Mouse (Mus musculus) spleen, postnatal 4 days (tissue): ENCODE results near the gene Prpf4.

Experiments used
- DNase-seq, 2 experiments: peaks; one replicate each; pipeline ENCODE4 v3.0.0; 2022; ENCODE audit warnings: low spot score in 2 of 2

Gene Prpf4

GRCm38 (mm10) chr4:62408601-62409282, at the start of gene Prpf4, which contains the start of gene Cdc26:
Prpf4 (plus strand) TSS chr4:62408797.
Cdc26 (minus strand) TSS chr4:62408642.
- DNase-seq: peak; percentile 97

DNA sequence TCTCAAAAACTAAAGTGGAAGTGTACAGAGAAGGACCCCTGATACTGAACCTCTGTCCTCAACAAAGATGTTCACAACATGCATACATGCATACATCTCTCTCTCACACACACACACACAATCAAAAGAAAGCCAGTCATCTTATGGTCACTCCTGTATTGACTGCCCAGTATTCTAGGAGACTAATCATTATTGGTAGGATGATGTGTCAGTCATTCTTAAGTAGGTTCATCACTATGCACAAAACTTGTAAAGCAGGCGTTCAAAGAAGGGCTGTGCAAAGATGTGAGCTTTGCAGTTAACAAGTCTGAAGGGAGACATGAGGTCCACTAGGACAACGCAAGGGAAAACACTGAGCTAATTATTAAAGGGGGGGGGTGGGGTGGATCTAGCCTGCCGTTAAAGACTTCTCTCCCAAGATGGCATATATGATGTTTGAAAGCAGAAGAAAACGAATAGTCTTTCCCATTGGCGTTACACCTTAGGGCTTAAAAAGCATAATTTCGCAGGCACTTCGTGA, 49.3 kb upstream of the Prpf4 start:
- no peak for DNase-seq

- DNase-seq: peak; percentile 96 to 98
Observed at GRCm38 (mm10) chr4:62360088-62360804, 48.4 kb upstream of the Prpf4 start, which contains the start of the genes Fkbp15 and Slc31a1. Fkbp15 (minus strand) TSS chr4:62360548. Slc31a1 (plus strand) TSS chr4:62360727.

DNA sequence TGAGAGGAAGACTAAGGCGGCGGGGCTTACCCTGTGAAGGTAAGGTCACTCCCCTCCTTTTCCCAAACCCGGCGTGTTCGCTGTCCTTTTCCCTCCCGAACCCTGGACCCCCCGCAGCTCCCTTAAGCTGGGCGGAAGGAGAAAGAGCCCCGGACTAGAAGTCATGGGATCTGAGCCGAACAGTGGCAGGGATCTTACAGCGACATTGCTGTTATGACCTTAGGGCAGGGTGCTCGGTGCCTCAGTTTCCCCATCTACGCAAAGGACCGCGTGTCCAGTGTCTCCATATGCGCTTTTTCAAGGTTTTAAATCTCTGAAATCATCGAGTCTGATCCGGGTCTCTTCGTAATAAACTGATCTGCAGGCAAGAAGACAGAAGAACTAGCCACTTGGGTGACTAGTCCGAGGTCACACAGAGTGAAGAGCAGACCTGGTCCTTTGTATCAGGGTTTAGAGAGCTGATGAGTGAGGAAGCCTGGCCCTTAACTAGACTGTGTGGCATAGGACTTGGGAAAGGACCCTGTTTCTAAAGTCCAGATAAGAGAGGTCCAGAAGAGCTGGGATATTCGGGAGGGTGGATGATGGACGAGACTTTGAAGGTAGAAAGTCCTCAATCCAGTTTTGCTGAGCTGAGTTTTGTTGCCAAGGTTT, 47.7 kb upstream of the Prpf4 start:
- DNase-seq: no peak

DNA sequence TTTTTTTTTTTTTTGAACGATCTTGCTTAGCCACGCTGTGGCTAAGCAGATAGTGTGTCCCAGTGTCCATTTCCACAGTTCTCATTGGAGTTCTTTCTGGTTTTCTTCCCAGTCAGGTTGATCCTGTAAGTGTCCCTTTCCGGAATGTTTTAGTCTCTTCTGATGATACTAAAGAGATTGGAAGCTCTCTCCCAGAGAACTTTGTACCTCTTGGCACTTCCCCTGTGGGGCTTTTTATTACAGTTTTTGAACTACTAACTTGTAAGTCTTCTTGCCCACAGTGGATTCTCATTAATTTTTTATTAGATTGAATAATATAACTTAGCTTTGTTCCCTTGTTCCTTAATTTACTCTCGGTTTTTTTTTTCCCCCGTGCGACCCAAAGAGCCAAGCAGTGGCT, 47.0 kb upstream of the Prpf4 start:
- no peak for DNase-seq

DNA sequence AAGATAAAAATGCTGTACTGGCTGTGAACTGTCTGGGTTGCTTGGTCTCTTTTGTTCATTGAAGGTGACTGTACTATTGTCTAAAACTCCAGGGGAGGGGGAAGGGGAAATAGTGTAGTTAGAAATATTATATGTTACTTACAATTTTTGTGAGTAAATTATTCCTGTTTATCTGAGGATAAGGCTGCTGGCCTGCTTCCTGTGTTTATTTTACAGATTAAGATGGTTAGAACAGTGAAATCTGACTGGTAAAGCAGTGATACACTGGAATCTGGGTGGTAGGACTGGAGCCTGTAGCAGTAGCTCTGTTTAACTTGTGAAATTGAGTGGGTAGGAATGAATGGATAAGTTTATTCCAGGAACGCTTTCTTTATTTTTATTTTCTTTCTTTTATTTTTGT, 46.6 kb upstream of the Prpf4 start:
- DNase-seq: no peak

DNA sequence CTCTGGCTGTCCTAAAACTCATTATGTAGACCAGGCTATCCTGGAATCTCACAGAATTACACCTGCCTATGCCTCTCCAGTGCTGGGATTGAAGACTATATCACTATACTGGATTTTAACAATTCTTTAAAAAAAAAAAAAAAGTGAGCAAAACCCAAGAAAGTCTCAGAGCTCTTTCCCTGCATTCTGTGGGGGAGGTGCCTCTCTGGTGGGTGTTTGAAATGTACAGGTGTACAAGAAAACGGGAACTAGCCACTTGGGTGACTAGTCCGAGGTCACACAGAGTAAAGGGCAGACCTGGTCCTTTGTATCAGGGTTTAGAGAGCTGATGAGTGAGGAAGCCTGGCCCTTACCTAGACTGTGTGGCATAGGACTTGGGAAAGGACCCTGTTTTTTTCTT, 46.2 kb upstream of the Prpf4 start:
- no peak for DNase-seq

GRCm38 (mm10) chr4:62364299-62364698, 44.3 kb upstream of the Prpf4 start:
- no peak for DNase-seq

DNA sequence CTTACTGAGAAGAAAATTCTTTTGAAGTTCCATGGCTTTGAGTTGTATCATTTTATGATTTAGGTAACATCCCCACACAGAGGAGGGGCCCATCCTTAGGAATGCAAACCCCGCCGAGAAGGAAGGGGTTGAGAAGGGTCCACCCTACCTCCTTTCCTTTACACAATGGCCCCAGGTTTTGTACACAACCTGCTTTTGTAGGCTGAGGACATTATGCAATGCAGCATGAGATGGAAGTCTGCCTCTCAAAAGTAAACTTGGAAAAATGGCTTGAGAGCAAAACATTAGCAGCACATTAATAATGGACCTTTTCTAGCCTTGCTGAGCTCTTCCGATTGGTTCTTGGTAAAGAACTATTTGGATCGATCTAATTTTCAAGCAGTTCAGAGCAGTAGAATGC, 42.3 kb upstream of the Prpf4 start:
- DNase-seq: no peak

GRCm38 (mm10) chr4:62367586-62367985, 41.0 kb upstream of the Prpf4 start:
- DNase-seq: no peak

DNA sequence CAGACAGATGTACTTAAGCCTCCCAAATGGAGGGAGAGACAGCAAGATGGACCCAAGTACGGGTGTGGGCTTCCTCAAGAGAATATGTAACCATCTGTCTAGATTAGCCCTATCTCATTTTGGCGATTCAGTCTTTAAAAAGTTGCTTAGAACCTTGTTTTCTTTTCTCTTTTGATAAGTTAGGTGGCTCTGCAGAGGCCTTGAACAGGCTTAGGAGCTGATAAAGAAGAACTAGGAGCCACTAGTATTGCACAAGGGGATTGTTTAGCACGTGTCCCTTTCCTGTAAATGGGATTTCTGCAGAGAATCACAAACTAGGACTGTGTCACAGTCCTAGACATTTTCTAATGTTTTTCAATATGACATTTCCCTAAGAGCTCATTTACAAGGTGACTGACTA, 39.5 kb upstream of the Prpf4 start:
- DNase-seq: no peak

GRCm38 (mm10) chr4:62372410-62372809, 36.2 kb upstream of the Prpf4 start:
- DNase-seq: no peak

DNA sequence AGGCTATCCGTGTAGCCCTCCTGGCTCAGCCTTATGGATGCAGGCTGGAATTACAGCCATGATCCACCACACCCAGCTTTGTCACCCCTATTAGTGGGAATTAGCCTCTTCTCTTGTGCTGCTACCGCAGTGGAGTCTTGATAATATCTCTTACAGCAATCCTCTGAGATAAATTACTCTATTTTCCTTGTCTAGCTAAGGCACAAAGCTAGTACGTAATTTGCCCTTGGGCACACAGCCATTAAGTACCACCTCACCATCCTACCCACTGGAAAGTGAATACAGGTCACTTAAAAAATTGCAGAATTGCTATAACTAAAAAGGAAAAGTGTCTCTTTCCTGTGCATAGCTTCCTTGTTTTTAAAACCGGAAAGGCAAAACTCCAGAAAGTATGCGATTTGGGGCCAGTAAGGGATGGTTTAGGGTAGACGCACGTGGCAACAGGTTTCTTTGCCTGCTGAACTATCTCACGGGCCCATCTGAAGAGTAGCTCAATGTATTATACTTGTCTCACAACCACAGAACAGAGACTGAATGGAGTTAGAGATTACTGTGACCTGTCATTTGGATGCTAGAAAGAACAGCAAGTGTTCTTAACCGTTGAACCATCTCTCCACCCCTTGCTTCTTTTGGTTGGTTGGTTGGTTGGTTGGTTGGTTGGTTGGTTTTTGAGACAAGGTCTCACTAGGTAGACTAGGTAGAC, 35.6 kb upstream of the Prpf4 start:
- no peak for DNase-seq

DNA sequence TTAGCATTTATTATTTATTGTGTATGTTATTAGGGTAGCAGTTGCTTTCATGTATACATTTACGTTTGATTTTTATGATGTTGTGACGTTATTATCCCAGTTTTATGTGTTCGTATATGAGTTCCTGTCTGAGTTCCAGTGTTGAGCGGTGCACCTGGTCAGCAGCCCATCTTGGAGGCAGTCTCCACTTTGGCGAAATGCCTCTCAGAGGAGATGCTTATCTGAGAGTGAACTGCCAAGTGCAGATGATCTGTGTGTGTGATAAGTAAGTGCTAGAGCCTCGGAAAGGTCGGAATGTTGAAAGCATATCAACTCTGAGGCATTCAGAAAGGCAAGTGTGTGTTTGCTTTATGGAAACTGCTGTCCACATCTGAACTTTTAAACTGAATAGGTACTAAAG, 34.9 kb upstream of the Prpf4 start:
- DNase-seq: no peak

GRCm38 (mm10) chr4:62374342-62374741, 34.3 kb upstream of the Prpf4 start:
- DNase-seq: no peak

DNA sequence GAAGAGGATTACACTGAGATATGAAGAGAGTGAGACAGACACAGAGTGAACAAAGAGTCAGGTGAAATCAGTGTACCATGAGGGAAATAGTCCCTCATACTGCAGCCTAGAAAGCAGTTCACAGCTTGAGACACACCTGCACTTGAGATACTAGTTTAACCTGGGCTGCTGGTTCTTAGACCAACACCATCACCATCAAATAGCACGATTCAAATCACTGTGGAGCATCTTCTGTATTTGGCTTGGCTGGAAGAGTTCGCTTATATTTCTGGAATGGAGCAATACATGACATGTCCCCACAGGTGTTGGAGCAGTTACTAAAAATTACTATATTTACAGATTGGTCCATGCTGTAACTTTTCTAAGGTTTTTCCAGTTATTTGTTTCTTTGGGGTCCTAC, 32.5 kb upstream of the Prpf4 start:
- no peak for DNase-seq

- no peak for DNase-seq
Observed at GRCm38 (mm10) chr4:62379724-62380381, 28.7 kb upstream of the Prpf4 start.

DNA sequence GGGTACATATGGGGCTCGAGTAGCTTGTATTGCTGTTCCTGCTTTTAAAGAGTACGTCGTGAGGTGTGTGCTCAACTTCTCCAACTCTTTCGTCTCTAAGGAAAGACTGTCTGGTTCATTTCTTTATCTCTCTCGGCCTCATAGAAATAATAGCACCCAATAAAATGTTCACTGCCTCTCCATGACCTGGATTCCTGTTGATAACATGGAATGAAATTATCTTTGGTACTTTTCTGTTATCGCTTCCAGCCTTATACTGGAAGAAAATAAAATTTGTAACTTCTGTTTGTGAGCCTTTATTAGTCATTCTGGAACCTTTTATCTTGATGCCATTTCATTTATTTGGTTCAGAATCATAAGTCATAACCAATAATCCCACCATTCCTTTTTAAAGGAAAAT, 25.4 kb upstream of the Prpf4 start:
- no peak for DNase-seq

DNA sequence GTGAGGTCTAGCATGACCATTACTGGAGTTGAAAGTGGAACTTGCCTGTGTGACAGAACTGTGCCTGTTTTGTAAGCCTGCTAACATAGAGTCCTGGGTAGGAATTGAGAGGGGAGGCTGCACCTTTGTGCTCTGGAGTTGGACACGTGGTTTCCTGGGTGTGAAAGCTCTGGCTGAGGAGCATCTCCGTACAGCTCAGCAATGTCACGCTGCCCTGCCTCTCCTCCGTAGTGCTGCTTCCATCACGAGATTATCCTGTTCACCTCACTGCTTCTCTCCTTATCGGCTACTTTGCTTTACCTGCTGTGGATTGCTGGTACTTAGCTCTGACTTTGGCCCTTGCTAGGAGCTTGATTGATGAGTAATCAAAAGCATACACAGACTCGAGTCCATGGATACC, 24.8 kb upstream of the Prpf4 start:
- no peak for DNase-seq

DNA sequence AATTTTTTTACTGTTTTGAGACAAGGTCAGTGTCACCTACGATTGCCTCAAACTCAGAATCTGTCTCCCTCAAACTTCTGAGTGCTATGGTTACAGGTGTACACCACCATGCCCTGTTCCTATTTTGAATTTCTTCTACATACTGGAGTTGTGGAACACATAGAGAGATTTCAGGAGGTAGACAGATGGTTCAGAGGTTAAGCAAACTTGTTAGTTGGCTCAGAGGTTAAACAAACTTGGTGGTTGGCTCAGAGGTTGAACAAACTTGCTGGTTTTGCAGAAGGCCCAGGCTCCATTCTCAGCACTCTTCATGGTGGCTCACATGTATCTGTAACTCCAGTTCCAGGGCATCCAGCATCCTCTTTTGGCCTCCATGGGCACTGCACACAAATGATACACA, 24.4 kb upstream of the Prpf4 start:
- DNase-seq: no peak

DNA sequence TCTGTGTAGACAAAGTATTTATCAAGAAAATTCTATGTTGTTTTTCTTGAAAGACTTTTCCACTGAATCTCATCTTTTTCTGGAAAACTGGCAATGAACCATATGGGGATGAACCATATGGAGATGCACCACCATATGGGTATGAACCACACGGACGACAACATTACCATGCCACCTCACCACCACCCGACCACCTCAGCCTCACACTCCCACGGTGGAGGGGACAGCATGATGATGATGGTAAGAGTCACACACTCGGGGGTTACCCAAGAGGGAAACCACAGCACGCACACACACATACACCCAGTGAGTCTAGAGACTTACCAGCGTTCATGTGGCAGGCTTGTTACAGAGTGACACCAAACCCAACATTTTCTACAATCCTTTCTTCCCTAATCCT, 23.2 kb upstream of the Prpf4 start:
- DNase-seq: no peak
